8 mouse cellular contexts compared by ENCODE assay signal in the genomic region with DNA sequence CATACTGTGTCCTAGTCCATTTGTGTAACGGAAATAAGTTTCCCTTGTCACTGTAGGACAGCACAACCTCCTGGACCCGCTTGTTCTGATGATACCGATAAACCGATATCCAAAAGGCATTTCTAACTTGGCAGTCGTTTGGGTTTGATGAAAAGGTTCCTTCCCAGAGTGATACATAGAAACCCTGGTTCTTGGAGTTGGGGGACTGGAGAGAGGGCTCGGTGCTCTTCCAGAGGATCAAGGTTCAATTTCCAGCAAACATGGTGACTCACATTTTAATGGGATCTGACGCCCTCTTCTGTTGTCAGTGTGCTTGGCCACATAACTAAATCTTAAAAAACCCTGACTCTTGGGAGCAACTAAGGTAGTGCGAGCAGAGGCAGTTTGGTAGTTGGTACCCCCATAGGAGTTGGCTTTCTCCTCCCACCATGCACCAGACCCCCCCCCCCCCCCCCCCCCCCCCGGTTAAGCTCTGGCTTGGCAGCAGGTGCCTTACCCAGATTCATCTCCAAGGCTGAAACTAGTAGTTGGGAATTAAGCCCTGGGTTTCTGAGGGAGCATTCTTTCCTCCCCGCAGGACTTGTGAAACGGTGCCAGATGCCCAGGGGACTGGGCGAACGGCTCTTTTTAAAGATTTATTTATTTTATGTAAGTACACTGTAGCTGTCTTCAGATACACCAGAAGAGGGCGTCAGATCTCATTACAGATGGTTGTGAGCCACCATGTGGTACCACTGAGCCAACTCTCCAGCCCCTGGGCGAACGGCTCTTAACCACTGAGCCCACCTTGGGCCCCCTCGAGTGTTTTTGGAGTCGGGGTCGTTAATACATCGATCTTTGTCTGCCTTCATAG. TPM values are rescaled to one million over a fixed set of nuclear protein-coding genes. Genes with fewer than 3 reads are reported as not detected.
DNase-seq lines count a peak whose midpoint lies in the region; ATAC-seq and TF ChIP-seq lines count a peak whose summit lies in the region.

No protein-coding gene starts in this region.

- H3K27ac ChIP-seq in heart, embryonic 14.5 days (replicated peaks in 1 of 2; ENCODE audit: control insufficient read depth in 1 of 2, insufficient read depth in 1 of 2, low read depth in 2 of 2, low read length in 2 of 2): peak overlapping the region; percentile 49 to 76; a peak in 3 of 4 replicates
- peak overlapping the region; percentile 78 for H3K27ac ChIP-seq in embryonic facial prominence, embryonic 14.5 days (replicated peaks; ENCODE audit: low read depth, low read length)
- no peak overlapping the region for H3K27ac ChIP-seq in neural tube, embryonic 11.5 days (ENCODE audit: low read depth, low read length)

- H3K9me3 ChIP-seq in heart, embryonic 14.5 days (ENCODE audit: control insufficient read depth, low read length): no peaks in the 10 kb centered on the region
- H3K9me3 ChIP-seq in G1E (replicated peaks): no peaks in the 10 kb centered on the region
- no peaks in the 10 kb centered on the region for H3K9me3 ChIP-seq in embryonic facial prominence, embryonic 14.5 days (ENCODE audit: control insufficient read depth, low read length)
- no peaks in the 10 kb centered on the region for H3K9me3 ChIP-seq in neural tube, embryonic 11.5 days (ENCODE audit: control insufficient read depth, low read length)

- ATAC-seq in heart, embryonic 14.5 days (ENCODE audit: insufficient number of reproducible peaks, insufficient read depth, low FRiP score, low read depth): no peak; the same call in 1 of the 2 replicates
- no peak for ATAC-seq in G1E (ENCODE audit: extremely low read depth, insufficient number of reproducible peaks, low FRiP score, poor library complexity, severe bottlenecking)
- ATAC-seq in embryonic facial prominence, embryonic 14.5 days (ENCODE audit: low read depth): peak; percentile 6; the same call in 1 of the 2 replicates
- ATAC-seq in neural tube, embryonic 11.5 days (ENCODE audit: insufficient read depth, low FRiP score, low TSS enrichment): 0 out of 2 replicates have a peak, but pooled peaks have one; percentile 27

- peaks cover 43% of the 10 kb centered on the region for H3K36me3 ChIP-seq in heart, embryonic 14.5 days (ENCODE audit: control insufficient read depth, insufficient read depth, low read length)
- H3K36me3 ChIP-seq in G1E (replicated peaks): peaks cover 46% of the 10 kb centered on the region
- peaks cover 41% of the 10 kb centered on the region for H3K36me3 ChIP-seq in embryonic facial prominence, embryonic 14.5 days (ENCODE audit: control insufficient read depth, insufficient read depth, low read length)
- peaks cover 20% of the 10 kb centered on the region for H3K36me3 ChIP-seq in neural tube, embryonic 11.5 days (ENCODE audit: control insufficient read depth, insufficient read depth, low read length)

- peak overlapping the region; percentile 75 to 81 for H3K4me3 ChIP-seq in heart, embryonic 14.5 days (ENCODE audit: control insufficient read depth in 1 of 2, insufficient read depth in 1 of 2, low read depth in 1 of 2, low read length in 2 of 2)
- peak overlapping the region; percentile 99 for H3K4me3 ChIP-seq in G1E (ENCODE audit: low read depth, low read length)
- H3K4me3 ChIP-seq in embryonic facial prominence, embryonic 14.5 days (ENCODE audit: low read depth, low read length): peak overlapping the region; percentile 88
- peak overlapping the region; percentile 84 for H3K4me3 ChIP-seq in neural tube, embryonic 11.5 days (ENCODE audit: low read depth, low read length)

- no peak for TF ChIP-seq CTCF in G1E (IDR thresholded peaks at IDR 0.05; ENCODE audit: low read depth, low read length)

- peak overlapping the region; percentile 88 for H3K9ac ChIP-seq in heart, embryonic 14.5 days (ENCODE audit: low read length)
- H3K9ac ChIP-seq in embryonic facial prominence, embryonic 14.5 days (ENCODE audit: low read depth, low read length): peak overlapping the region; percentile 83
- H3K9ac ChIP-seq in neural tube, embryonic 11.5 days (ENCODE audit: low read length): peak overlapping the region; percentile 84

- WGBS in heart, embryonic 14.5 days: 9% methylated on average over 19 of the region's 20 CpGs
- WGBS in embryonic facial prominence, embryonic 14.5 days: 7% methylated on average over 19 of the region's 20 CpGs
- 10% methylated on average over 19 of the region's 20 CpGs for WGBS in neural tube, embryonic 11.5 days

- no peaks in the 10 kb centered on the region for H3K27me3 ChIP-seq in heart, embryonic 14.5 days (ENCODE audit: control insufficient read depth, insufficient read depth, low read length)
- H3K27me3 ChIP-seq in G1E (ENCODE audit: insufficient read depth, low read length): no peaks in the 10 kb centered on the region
- H3K27me3 ChIP-seq in embryonic facial prominence, embryonic 14.5 days (replicated peaks; ENCODE audit: control insufficient read depth, insufficient read depth, low read length): no peaks in the 10 kb centered on the region
- H3K27me3 ChIP-seq in neural tube, embryonic 11.5 days (ENCODE audit: control insufficient read depth, insufficient read depth, low read length): no peaks in the 10 kb centered on the region

- DNase-seq in heart, postnatal 4 days: no peak
- DNase-seq in G1E (ENCODE audit: low spot score): peak; percentile 30
- peak; percentile 53 for DNase-seq in embryonic facial prominence, embryonic 14.5 days (ENCODE audit: low spot score)
- peak; percentile 17 to 19 for DNase-seq in kidney, postnatal 4 days
- peak; percentile 41 for DNase-seq in neural tube, embryonic 11.5 days (ENCODE audit: low spot score)
- no peak for DNase-seq in gastrocnemius, postnatal 4 days (ENCODE audit: low spot score in 2 of 2)
- DNase-seq in thymus, postnatal 4 days: no peak

- peaks cover 3 to 14% of the 10 kb centered on the region in 2 experiments for H3K4me1 ChIP-seq in heart, embryonic 14.5 days (ENCODE audit: control insufficient read depth in 2 of 2, insufficient read depth in 2 of 2, low read length in 2 of 2)
- peaks cover 47% of the 10 kb centered on the region for H3K4me1 ChIP-seq in G1E (ENCODE audit: insufficient read depth, low read depth, low read length)
- no peaks in the 10 kb centered on the region for H3K4me1 ChIP-seq in embryonic facial prominence, embryonic 14.5 days (ENCODE audit: control insufficient read depth, insufficient read depth, low read length)
- peaks cover 13% of the 10 kb centered on the region for H3K4me1 ChIP-seq in neural tube, embryonic 11.5 days (ENCODE audit: control insufficient read depth, insufficient read depth, low read length)

- H3K4me2 ChIP-seq in heart, embryonic 14.5 days (ENCODE audit: low read length): peak overlapping the region; percentile 68
- peak overlapping the region; percentile 84 for H3K4me2 ChIP-seq in embryonic facial prominence, embryonic 14.5 days (ENCODE audit: low read depth, low read length)
- peak overlapping the region; percentile 85 for H3K4me2 ChIP-seq in neural tube, embryonic 11.5 days (ENCODE audit: low read depth)

RNA-seq across cellular contexts. Expression of gene 2310039H08Rik, which starts 1.1 kb away (rescaled TPM):
- polyA plus RNA-seq in heart, embryonic 14.5 days (2014; fragmentation: Nextera tagmentation; extraction: Ambion mirVana): 59.3 and 67.8 TPM in 2 replicates
- total RNA-seq in heart, postnatal 4 days (2021): 10 to 100 TPM; 28.6 to 29.9 TPM
- total RNA-seq in G1E (2014; fragmentation: Nextera tagmentation) (26.8 and 33.4 TPM in 2 replicates), G1E (2017) (17.4 and 24.3 TPM in 2 replicates)
- 129 and 189 TPM in 2 replicates for polyA plus RNA-seq in G1E (2012)
- 86.2 and 92.3 TPM in 2 replicates for polyA plus RNA-seq in embryonic facial prominence, embryonic 14.5 days (2014; fragmentation: Nextera tagmentation; extraction: Ambion mirVana)
- polyA plus RNA-seq in neural tube, embryonic 11.5 days (2014; fragmentation: Nextera tagmentation; extraction: Ambion mirVana): 45.7 and 47.8 TPM in 2 replicates
- 10 to 100 TPM; 34.7 to 43.2 TPM for total RNA-seq in gastrocnemius, postnatal 4 days (2021)

RNA-seq across cellular contexts. Expression of gene Rpl7l1, which starts 9.0 kb away (rescaled TPM):
- 84.6 and 86.7 TPM in 2 replicates for polyA plus RNA-seq in heart, embryonic 14.5 days (2014; fragmentation: Nextera tagmentation; extraction: Ambion mirVana)
- total RNA-seq in heart, postnatal 4 days (2021): 10 to 100 TPM; 69.6 to 71.9 TPM
- total RNA-seq in G1E (2014; fragmentation: Nextera tagmentation) (154 and 166 TPM in 2 replicates), G1E (2017) (159 and 181 TPM in 2 replicates)
- 7.0 and 11.3 TPM in 2 replicates for polyA plus RNA-seq in G1E (2012)
- 124 and 126 TPM in 2 replicates for polyA plus RNA-seq in embryonic facial prominence, embryonic 14.5 days (2014; fragmentation: Nextera tagmentation; extraction: Ambion mirVana)
- polyA plus RNA-seq in neural tube, embryonic 11.5 days (2014; fragmentation: Nextera tagmentation; extraction: Ambion mirVana): 147 and 150 TPM in 2 replicates
- 10 to 100 TPM; 71.1 to 76.2 TPM for total RNA-seq in gastrocnemius, postnatal 4 days (2021)

RNA-seq across cellular contexts. Expression of gene Ptcra, which starts 10.0 kb away (rescaled TPM):
- polyA plus RNA-seq in heart, embryonic 14.5 days (2014; fragmentation: Nextera tagmentation; extraction: Ambion mirVana): 0.15 TPM in 1 of 2 replicates, not detected in the other
- total RNA-seq in heart, postnatal 4 days (2021): not detected
- total RNA-seq in G1E (2014; fragmentation: Nextera tagmentation): not detected in 2 replicates
- 0.12 and 0.27 TPM in 2 replicates for total RNA-seq in G1E (2017)
- 0.04 and 0.07 TPM in 2 replicates for polyA plus RNA-seq in G1E (2012)
- 0.21 and 0.31 TPM in 2 replicates for polyA plus RNA-seq in embryonic facial prominence, embryonic 14.5 days (2014; fragmentation: Nextera tagmentation; extraction: Ambion mirVana)
- polyA plus RNA-seq in neural tube, embryonic 11.5 days (2014; fragmentation: Nextera tagmentation; extraction: Ambion mirVana): 0.38 and 0.95 TPM in 2 replicates
- not detected for total RNA-seq in gastrocnemius, postnatal 4 days (2021)

RNA-seq across cellular contexts. Expression of gene Cnpy3, which starts 21.5 kb away (rescaled TPM):
- polyA plus RNA-seq in heart, embryonic 14.5 days (2014; fragmentation: Nextera tagmentation; extraction: Ambion mirVana): 41.6 and 43.7 TPM in 2 replicates
- 10 to 100 TPM; 29.4 to 29.7 TPM for total RNA-seq in heart, postnatal 4 days (2021)
- total RNA-seq in G1E (2014; fragmentation: Nextera tagmentation) (12.8 and 14.4 TPM in 2 replicates), G1E (2017) (36.3 and 41.1 TPM in 2 replicates)
- polyA plus RNA-seq in G1E (2012): 96.9 and 114 TPM in 2 replicates
- polyA plus RNA-seq in embryonic facial prominence, embryonic 14.5 days (2014; fragmentation: Nextera tagmentation; extraction: Ambion mirVana): 62.6 and 68.5 TPM in 2 replicates
- polyA plus RNA-seq in neural tube, embryonic 11.5 days (2014; fragmentation: Nextera tagmentation; extraction: Ambion mirVana): 53.1 and 54.9 TPM in 2 replicates
- 10 to 100 TPM; 26.4 to 27.8 TPM for total RNA-seq in gastrocnemius, postnatal 4 days (2021)

RNA-seq across cellular contexts. Expression of gene Gnmt, which starts 44.5 kb away (rescaled TPM):
- polyA plus RNA-seq in heart, embryonic 14.5 days (2014; fragmentation: Nextera tagmentation; extraction: Ambion mirVana): 1.6 TPM in 2 replicates
- total RNA-seq in heart, postnatal 4 days (2021): under 1 TPM; 0.55 to 0.74 TPM
- not detected in 2 replicates for total RNA-seq in G1E (2014; fragmentation: Nextera tagmentation)
- 0.52 TPM in 1 of 2 replicates, not detected in the other for total RNA-seq in G1E (2017)
- 0.17 TPM in 1 of 2 replicates, not detected in the other for polyA plus RNA-seq in G1E (2012)
- 1.2 and 1.6 TPM in 2 replicates for polyA plus RNA-seq in embryonic facial prominence, embryonic 14.5 days (2014; fragmentation: Nextera tagmentation; extraction: Ambion mirVana)
- polyA plus RNA-seq in neural tube, embryonic 11.5 days (2014; fragmentation: Nextera tagmentation; extraction: Ambion mirVana): 0.37 TPM in 1 of 2 replicates, not detected in the other
- total RNA-seq in gastrocnemius, postnatal 4 days (2021): under 1 TPM; 0.44 to 0.52 TPM

Comparison
In these comparisons a context has a peak if more than half of its experiments do, and no peak if none do; other contexts are left out.
1. ATAC-seq: peak in embryonic facial prominence, embryonic 14.5 days (single experiment) and neural tube, embryonic 11.5 days (single experiment); none in heart, embryonic 14.5 days (single experiment) and G1E (single experiment).
2. DNase-seq: peak in G1E (single experiment), embryonic facial prominence, embryonic 14.5 days (single experiment), kidney, postnatal 4 days (2 of 2) and neural tube, embryonic 11.5 days (single experiment); none in heart, postnatal 4 days (single experiment), gastrocnemius, postnatal 4 days (0 of 2) and thymus, postnatal 4 days (single experiment).
3. Peak in every context shown above with its lines, with median percentiles within 50 percentile points of each other: H3K4me2 ChIP-seq, H3K4me3 ChIP-seq and H3K9ac ChIP-seq.